Mouse (Mus musculus): Measurements from ENCODE around the gene Wfdc8. TPM values are rescaled to one million over a fixed set of nuclear protein-coding genes. Genes with fewer than 3 reads are reported as not detected.

Gene Wfdc8
- polyA plus RNA-seq, 3 experiments from 2014 or later = not detected

GRCm38 (mm10) chr2:164562391-164563188, 50.8 kb downstream of the Wfdc8 start, which contains the start of gene Wfdc2:
Wfdc2 (plus strand) TSS chr2:164562413.
- ATAC-seq = no peak

- no peak for ATAC-seq
These were observed 53.3 kb downstream of the Wfdc8 start for GRCm38 (mm10) chr2:164560106-164560505.

GRCm38 (mm10) chr2:164558991-164559645, 54.3 kb downstream of the Wfdc8 start:
- ATAC-seq = no peak

GRCm38 (mm10) chr2:164558426-164558825, 55.0 kb downstream of the Wfdc8 start:
- ATAC-seq = no peak

GRCm38 (mm10) chr2:164551502-164551901, 61.9 kb downstream of the Wfdc8 start:
- no peak for ATAC-seq

- ATAC-seq = peak; percentile 63
These were observed 62.5 kb downstream of the Wfdc8 start for GRCm38 (mm10) chr2:164550895-164551269.

- no peak for ATAC-seq
These were observed 63.2 kb downstream of the Wfdc8 start for GRCm38 (mm10) chr2:164549963-164550894.

- no peak for ATAC-seq
These were observed 64.1 kb downstream of the Wfdc8 start for GRCm38 (mm10) chr2:164549338-164549737.

Other genes starting within 250 kb of the Wfdc8 start
- gene Slpi, start 224.5 kb downstream of the Wfdc8 start, polyA plus RNA-seq (2017; shearing (Covaris generic)) = 1 to 10 TPM; 3.3 to 7.1 (median 3.8) TPM
- not detected for gene Rbpjl, start 210.5 kb downstream of the Wfdc8 start, polyA plus RNA-seq (2017; shearing (Covaris generic))
- gene Matn4, start 208.5 kb downstream of the Wfdc8 start, polyA plus RNA-seq (2017; shearing (Covaris generic)) = under 1 TPM in 1 of 3 experiments, not detected in 2; 0.21 TPM
- gene Sdc4, start 169.7 kb downstream of the Wfdc8 start, polyA plus RNA-seq (2017; shearing (Covaris generic)) = 10 to 100 TPM; 12.0 to 42.7 (median 41.8) TPM
- 10 to 100 TPM; 10.4 to 35.1 (median 25.4) TPM for gene Sys1, start 156.7 kb downstream of the Wfdc8 start, polyA plus RNA-seq (2017; shearing (Covaris generic))
- 1 to 10 TPM in 1 of 3 experiments, not detected in 2; 4.5 TPM for gene Gm20458, start 152.7 kb downstream of the Wfdc8 start, polyA plus RNA-seq (2017; shearing (Covaris generic))
- gene Trp53tg5, start 139.9 kb downstream of the Wfdc8 start, polyA plus RNA-seq (2017; shearing (Covaris generic)) = not detected
- 1 to 10 TPM; 1.5 to 7.5 (median 7.1) TPM for gene Dbndd2, start 127.5 kb downstream of the Wfdc8 start, polyA plus RNA-seq (2017; shearing (Covaris generic))
- 10 to 100 TPM; 13.6 to 36.2 (median 30.9) TPM for gene Pigt, start 116.1 kb downstream of the Wfdc8 start, polyA plus RNA-seq (2017; shearing (Covaris generic))
- gene Wfdc2, start 51.2 kb downstream of the Wfdc8 start, polyA plus RNA-seq (2017; shearing (Covaris generic)) = not detected
- not detected for gene Spint3, start 40.2 kb downstream of the Wfdc8 start, polyA plus RNA-seq (2017; shearing (Covaris generic))
- not detected for gene Wfdc6a, start 28.2 kb downstream of the Wfdc8 start, polyA plus RNA-seq (2017; shearing (Covaris generic))
- not detected for gene Eppin, start 20.0 kb downstream of the Wfdc8 start, polyA plus RNA-seq (2017; shearing (Covaris generic))
- not detected for gene Wfdc6b, start 104 bp downstream of the Wfdc8 start, polyA plus RNA-seq (2017; shearing (Covaris generic))
- not detected for gene Wfdc16, start 25.2 kb upstream of the Wfdc8 start, polyA plus RNA-seq (2017; shearing (Covaris generic))
- gene Wfdc10, start 42.4 kb upstream of the Wfdc8 start, polyA plus RNA-seq (2017; shearing (Covaris generic)) = not detected
- gene Wfdc9, start 43.0 kb upstream of the Wfdc8 start, polyA plus RNA-seq (2017; shearing (Covaris generic)) = not detected
- gene Wfdc11, start 60.5 kb upstream of the Wfdc8 start, polyA plus RNA-seq (2017; shearing (Covaris generic)) = not detected
- not detected for gene Wfdc13, start 71.5 kb upstream of the Wfdc8 start, polyA plus RNA-seq (2017; shearing (Covaris generic))
- not detected for gene Spint4, start 84.9 kb upstream of the Wfdc8 start, polyA plus RNA-seq (2017; shearing (Covaris generic))
- gene Spint5, start 101.7 kb upstream of the Wfdc8 start, polyA plus RNA-seq (2017; shearing (Covaris generic)) = not detected
- gene Wfdc3, start 132.3 kb upstream of the Wfdc8 start, polyA plus RNA-seq (2017; shearing (Covaris generic)) = not detected
- 1 to 10 TPM; 3.8 to 7.8 (median 5.0) TPM for gene Dnttip1, start 132.4 kb upstream of the Wfdc8 start, polyA plus RNA-seq (2017; shearing (Covaris generic))
- gene Ube2c, start 156.3 kb upstream of the Wfdc8 start, polyA plus RNA-seq (2017; shearing (Covaris generic)) = 100 to 1,000 TPM in 1 of 3 experiments, 10 to 100 TPM in 1, 1 to 10 TPM in 1; 7.9 to 171 (median 15.0) TPM
- not detected for gene Tnnc2, start 166.3 kb upstream of the Wfdc8 start, polyA plus RNA-seq (2017; shearing (Covaris generic))
- 1 to 10 TPM; 5.2 to 9.7 (median 6.4) TPM for gene Snx21, start 172.2 kb upstream of the Wfdc8 start, polyA plus RNA-seq (2017; shearing (Covaris generic))
- gene Acot8, start 191.3 kb upstream of the Wfdc8 start, polyA plus RNA-seq (2017; shearing (Covaris generic)) = 10 to 100 TPM; 34.5 to 45.6 (median 39.3) TPM
- 1 to 10 TPM; 3.7 to 6.1 (median 4.8) TPM for gene Zswim3, start 191.5 kb upstream of the Wfdc8 start, polyA plus RNA-seq (2017; shearing (Covaris generic))
- gene Zswim1, start 209.1 kb upstream of the Wfdc8 start, polyA plus RNA-seq (2017; shearing (Covaris generic)) = 10 to 100 TPM; 17.5 to 25.7 (median 22.5) TPM
- not detected for gene Spata25, start 214.9 kb upstream of the Wfdc8 start, polyA plus RNA-seq (2017; shearing (Covaris generic))
- 100 to 1,000 TPM; 206 to 247 (median 207) TPM for gene Ctsa, start 219.2 kb upstream of the Wfdc8 start, polyA plus RNA-seq (2017; shearing (Covaris generic))
- 1 to 10 TPM; 1.0 to 2.7 (median 1.1) TPM for gene Neurl2, start 219.8 kb upstream of the Wfdc8 start, polyA plus RNA-seq (2017; shearing (Covaris generic))
- gene Pltp, start 244.1 kb upstream of the Wfdc8 start, polyA plus RNA-seq (2017; shearing (Covaris generic)) = 1 to 10 TPM in 2 of 3 experiments, under 1 TPM in 1; 0.50 to 3.0 (median 1.3) TPM